In genomic region chr9:6517194-6517593, GRCm38 (mm10) we compare ENCODE assay signal across 25 mouse cellular contexts.
"Had no signal": no experiment of that assay in that cellular context is flagged by ENCODE, and none has a peak within 500 bp of the region (broad histone marks: within the 10 kb centered on the region; RNA-seq: fewer than 3 reads in every experiment).

No protein-coding gene starts in this region.

- H3K27ac ChIP-seq: heart, adult 2 months; heart, embryonic 13.5 days; heart, embryonic 15.5 days; hindbrain, embryonic 14.5 days; kidney, embryonic 15.5 days; kidney, postnatal 0 days; limb, embryonic 13.5 days; limb, embryonic 15.5 days; liver, embryonic 12.5 days had no signal

- H3K9ac ChIP-seq: heart, embryonic 13.5 days; heart, embryonic 15.5 days; hindbrain, embryonic 14.5 days; kidney, embryonic 15.5 days; limb, embryonic 13.5 days; limb, embryonic 15.5 days; liver, embryonic 12.5 days had no signal

- H3K4me1 ChIP-seq: heart, embryonic 13.5 days; heart, embryonic 15.5 days; kidney, embryonic 15.5 days; limb, embryonic 13.5 days; limb, embryonic 15.5 days; liver, embryonic 12.5 days had no signal

- H3K27me3 ChIP-seq: heart, embryonic 13.5 days; heart, embryonic 15.5 days; kidney, embryonic 15.5 days; limb, embryonic 13.5 days; limb, embryonic 15.5 days; liver, embryonic 12.5 days had no signal

- DNase-seq: gastrocnemius, postnatal 14 days; gastrocnemius, postnatal 36 days; heart, adult 11 months; heart, adult 2 months; heart, postnatal 14 days; heart, postnatal 36 days; kidney, adult 11 months; kidney, adult 2 months; kidney, adult 9 months; kidney, postnatal 14 days; kidney, postnatal 36 days; layer of hippocampus, adult 9-11 months; layer of hippocampus, postnatal 36 days; left cerebral cortex, postnatal 4 days had no signal

- ATAC-seq: hindbrain, embryonic 16.5 days; intestine, embryonic 16.5 days; liver, embryonic 12.5 days had no signal

- H3K9me3 ChIP-seq: heart, embryonic 13.5 days; heart, embryonic 15.5 days; kidney, embryonic 15.5 days; limb, embryonic 13.5 days; limb, embryonic 15.5 days; liver, embryonic 12.5 days had no signal

- H3K4me3 ChIP-seq: heart, adult 2 months; heart, embryonic 13.5 days; heart, embryonic 15.5 days; kidney, embryonic 15.5 days; limb, embryonic 13.5 days; limb, embryonic 15.5 days; liver, embryonic 12.5 days had no signal

- H3K4me2 ChIP-seq: heart, embryonic 11.5 days; heart, embryonic 13.5 days; heart, embryonic 15.5 days; hindbrain, embryonic 14.5 days; kidney, embryonic 15.5 days; limb, embryonic 13.5 days; limb, embryonic 15.5 days; liver, embryonic 12.5 days had no signal

- H3K36me3 ChIP-seq: heart, embryonic 13.5 days; heart, embryonic 15.5 days; kidney, embryonic 15.5 days; limb, embryonic 13.5 days; limb, embryonic 15.5 days; liver, embryonic 12.5 days had no signal
